Mouse (Mus musculus) midbrain, embryonic 15.5 days (tissue): Measurements from ENCODE around the gene Rtl6. TPM values are rescaled to one million over a fixed set of nuclear protein-coding genes. Genes with fewer than 3 reads are reported as not detected.

Experiments used
- polyA plus RNA-seq: library from polyadenylated mRNA; unstranded; fragments of >200 nt; fragmentation: Nextera tagmentation; extraction: Ambion mirVana; gene quantifications from 2 replicates; pipeline ENCODE4 v1.2.1, GENCODE M21; 2015

Gene Rtl6
- polyA plus RNA-seq, 1 experiment from 2014 or later, result 78.9 TPM

Other genes with a start within 250 kb of the Rtl6 start
- gene Parvg, start 233.8 kb downstream of the Rtl6 start, polyA plus RNA-seq, result 0.86 and 0.89 TPM in 2 replicates
- 19.4 and 21.2 TPM in 2 replicates for gene Shisal1, start 110.7 kb downstream of the Rtl6 start, polyA plus RNA-seq
- gene Prr5, start 111.8 kb upstream of the Rtl6 start, polyA plus RNA-seq, result 27.5 and 27.7 TPM in 2 replicates
- gene Arhgap8, start 162.2 kb upstream of the Rtl6 start, polyA plus RNA-seq, result 0.59 and 0.73 TPM in 2 replicates